Mouse (Mus musculus): ENCODE measurements around the gene Adora2a. TPM values are rescaled to one million over a fixed set of nuclear protein-coding genes. Genes with fewer than 3 reads are reported as not detected.

The Adora2a gene
- polyA plus RNA-seq, 1 experiment, result 9.3 TPM

DNA sequence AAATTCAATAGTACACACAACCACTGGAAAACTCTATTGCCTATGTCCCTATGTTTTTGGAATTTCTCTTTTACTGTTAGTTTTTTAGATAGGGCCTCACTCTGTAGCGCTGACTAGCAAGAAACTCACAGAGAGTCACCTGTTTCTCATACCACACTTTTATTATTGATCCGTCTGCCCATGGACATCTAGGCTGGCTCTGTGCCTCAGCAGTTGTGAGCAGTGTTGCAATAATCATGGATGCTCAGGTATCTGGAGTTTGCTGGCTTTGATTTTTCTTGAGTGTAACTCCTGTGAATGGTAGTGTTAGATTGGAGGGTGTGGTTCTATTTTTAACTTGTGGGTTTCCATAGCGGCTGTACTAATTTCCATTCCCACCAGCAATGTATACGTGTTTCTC is 38.7 kb downstream of the Adora2a start:
- TF ChIP-seq POLR2A (IDR thresholded peaks at IDR 0.05; ENCODE audit: borderline replicate concordance, extremely low read depth, insufficient read depth, insufficient read length, poor library complexity, severe bottlenecking) (no peak), CTCF (IDR thresholded peaks at IDR 0.05; ENCODE audit: borderline replicate concordance, extremely low read depth, insufficient read depth, insufficient read length) (no peak)
- no peak for DNase-seq (ENCODE audit: low read depth)

DNA sequence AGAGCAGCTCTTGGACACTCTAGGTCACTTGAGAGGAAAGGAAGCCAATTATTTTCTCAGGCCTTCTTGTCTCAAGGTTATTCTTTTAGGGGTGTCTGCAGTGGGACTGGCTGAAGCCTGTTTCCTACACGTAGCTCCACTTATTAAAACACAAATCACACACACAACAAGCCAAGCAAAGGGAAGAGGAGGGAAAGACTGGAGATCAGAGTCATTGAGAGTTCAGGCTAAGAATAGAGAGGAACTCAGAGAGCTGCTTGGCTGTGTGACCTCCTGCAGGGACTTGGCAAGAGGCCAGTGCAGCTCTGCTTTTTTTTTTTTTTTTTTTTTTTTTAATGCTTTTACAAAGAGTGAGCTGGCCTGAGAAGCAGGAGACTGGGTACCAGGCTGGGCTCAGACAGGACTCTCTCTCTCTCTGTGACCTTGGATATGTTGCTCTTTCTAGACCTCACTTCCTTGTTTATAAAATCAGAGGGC is 47.6 kb downstream of the Adora2a start:
- DNase-seq (ENCODE audit: low read depth), result peak; percentile 87

DNA sequence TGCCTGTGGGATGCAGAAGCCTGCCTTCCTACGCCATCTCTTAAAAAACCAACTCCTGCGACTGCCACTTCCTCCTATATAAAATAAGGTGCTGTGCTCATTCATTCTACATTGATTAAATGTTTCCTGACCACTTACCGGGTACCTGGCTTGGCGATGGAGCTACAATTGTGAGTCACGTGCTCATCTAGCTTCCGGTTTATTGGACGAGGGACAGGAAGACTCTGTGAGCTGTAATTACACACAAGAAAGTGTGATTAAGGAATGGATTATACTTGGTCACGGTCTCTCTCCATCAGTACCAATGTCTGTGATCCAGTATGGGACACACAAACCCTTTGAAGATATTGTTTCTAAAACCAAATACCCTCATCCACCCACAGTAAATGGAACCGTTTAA is 48.1 kb downstream of the Adora2a start:
- DNase-seq (ENCODE audit: low read depth), result no peak
- TF ChIP-seq CTCF (IDR thresholded peaks at IDR 0.05; ENCODE audit: borderline replicate concordance, extremely low read depth, insufficient read depth, insufficient read length) (no peak), POLR2A (IDR thresholded peaks at IDR 0.05; ENCODE audit: borderline replicate concordance, extremely low read depth, insufficient read depth, insufficient read length, poor library complexity, severe bottlenecking) (no peak)

DNA sequence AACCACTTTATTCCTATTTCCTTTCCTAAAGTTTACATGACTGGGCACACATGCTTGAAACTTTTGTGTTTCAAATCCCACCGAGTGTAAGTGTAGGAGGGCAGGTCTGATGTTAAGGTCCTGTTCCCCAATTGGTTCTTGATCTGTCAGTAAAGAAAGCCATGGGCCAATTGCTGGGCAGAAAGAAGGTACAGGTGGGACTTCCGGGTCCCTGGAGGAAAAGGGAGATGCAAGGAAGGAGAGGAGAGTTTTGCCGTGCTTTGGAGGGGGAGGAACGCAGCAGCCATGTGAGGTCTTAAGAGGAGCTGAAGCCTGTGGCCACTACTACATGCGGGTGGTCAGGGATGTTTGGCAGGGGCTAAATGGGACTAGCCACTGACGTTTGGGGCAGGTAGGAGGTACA is 48.6 kb downstream of the Adora2a start:
- DNase-seq (ENCODE audit: low read depth), result peak; percentile 35
- TF ChIP-seq CTCF (IDR thresholded peaks at IDR 0.05; ENCODE audit: borderline replicate concordance, extremely low read depth, insufficient read depth, insufficient read length), result no peak
- TF ChIP-seq POLR2A (IDR thresholded peaks at IDR 0.05; ENCODE audit: borderline replicate concordance, extremely low read depth, insufficient read depth, insufficient read length, poor library complexity, severe bottlenecking), result no peak

DNA sequence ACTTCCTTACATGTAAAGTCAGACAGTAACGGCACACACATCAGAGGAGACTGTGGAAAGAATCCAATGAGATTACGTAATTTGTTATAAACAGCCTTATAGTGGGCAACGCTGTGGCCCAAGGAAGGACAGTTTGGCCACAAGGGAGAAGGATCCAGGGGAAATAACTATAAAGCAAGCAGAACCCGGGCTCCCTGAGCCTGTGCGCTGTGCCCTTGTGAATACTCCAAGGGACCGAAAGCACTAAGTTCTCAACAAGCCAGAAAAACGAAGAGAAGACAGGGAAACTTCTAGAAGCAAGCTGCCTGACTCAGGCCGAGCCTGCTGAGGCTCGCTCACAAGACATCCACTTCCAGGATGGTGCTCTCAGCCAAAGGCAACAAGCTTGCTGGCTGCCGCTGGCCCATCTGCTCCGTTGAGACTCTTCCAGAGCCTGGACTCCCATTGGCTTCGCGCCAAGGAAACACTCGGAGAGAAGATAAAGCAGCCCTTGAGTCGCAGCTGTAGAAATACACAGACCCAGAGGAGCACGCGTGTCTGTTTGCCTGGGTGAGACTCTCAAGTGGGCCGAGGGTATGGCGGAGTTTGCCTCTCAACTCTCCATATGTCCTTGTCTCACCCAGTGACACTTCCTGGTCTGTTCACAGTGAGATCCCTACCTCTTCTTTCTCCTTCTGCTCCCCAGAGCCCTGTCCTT is 57.1 kb downstream of the Adora2a start:
- DNase-seq (ENCODE audit: low read depth), result peak; percentile 58

DNA sequence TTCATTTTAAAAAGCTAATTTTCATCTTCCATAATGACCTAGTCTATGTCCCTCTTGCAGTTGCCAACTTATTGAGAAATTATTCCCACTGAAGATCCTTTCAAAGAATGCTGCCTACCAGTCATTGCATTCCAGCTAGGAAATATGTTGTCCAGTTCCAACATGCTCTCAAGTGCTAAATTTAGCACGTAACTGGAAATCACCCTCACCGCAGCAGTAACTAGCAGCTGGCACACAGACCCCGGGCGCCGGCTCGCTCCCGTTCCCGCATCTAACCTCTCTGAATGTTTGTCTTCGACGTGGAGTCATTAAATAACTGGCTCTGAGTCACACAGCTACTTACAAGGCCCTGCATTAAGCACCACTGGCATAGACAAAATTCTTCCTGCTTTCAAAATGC is 62.0 kb downstream of the Adora2a start:
- no peak for TF ChIP-seq POLR2A (IDR thresholded peaks at IDR 0.05; ENCODE audit: borderline replicate concordance, extremely low read depth, insufficient read depth, insufficient read length, poor library complexity, severe bottlenecking)
- TF ChIP-seq CTCF (IDR thresholded peaks at IDR 0.05; ENCODE audit: borderline replicate concordance, extremely low read depth, insufficient read depth, insufficient read length), result no peak
- no peak for DNase-seq (ENCODE audit: low read depth)

Other genes with a start within 250 kb of the Adora2a start
- 28.4 and 42.0 TPM in 2 replicates for gene Specc1l, start 104.8 kb upstream of the Adora2a start, polyA plus RNA-seq (2012; rRNA removed)
- gene Upb1, start 84.2 kb downstream of the Adora2a start, polyA plus RNA-seq (2012; rRNA removed), result 0.04 TPM in 1 of 2 replicates, not detected in the other
- gene Snrpd3, start 200.7 kb downstream of the Adora2a start, polyA plus RNA-seq (2012; rRNA removed), result 51.4 and 60.3 TPM in 2 replicates
- gene Gucd1, start 201.1 kb downstream of the Adora2a start, polyA plus RNA-seq (2012; rRNA removed), result 26.0 and 33.2 TPM in 2 replicates
- gene Lrrc75b, start 243.5 kb downstream of the Adora2a start, polyA plus RNA-seq (2012; rRNA removed), result 22.7 and 38.8 TPM in 2 replicates
- 2.3 and 2.6 TPM in 2 replicates for gene Ggt1, start 244.7 kb downstream of the Adora2a start, polyA plus RNA-seq (2012; rRNA removed)